Mouse (Mus musculus) neutrophil, adult 5-6 weeks (primary cell): ENCODE measurements around the gene Sult1d1. TPM values are rescaled to one million over a fixed set of nuclear protein-coding genes. Genes with fewer than 3 reads are reported as not detected.
"Not testable (repeated sequence)": the region's sequence is repeated elsewhere in the genome, so short reads cannot be mapped to it uniquely, and the experiment has no call there.

Experiments
- ATAC-seq: fragments of 151-379, 151-347 bp; 2 replicates; pipeline ENCODE4 v1.8.0; 2017; ENCODE audit warnings: mild to moderate bottlenecking, moderate TSS enrichment; ENCODE audit not compliant: insufficient number of reproducible peaks, poor library complexity, low FRiP score, severe bottlenecking; ENCODE audit errors: extremely low read depth
- total RNA-seq: library from RNA; stranded (forward); fragments of 200-1000 nt; gene quantifications from 2 replicates; pipeline ENCODE4 v1.2.3, GENCODE M21; 2017

Sult1d1 gene
- total RNA-seq: not detected in 2 replicates

DNA sequence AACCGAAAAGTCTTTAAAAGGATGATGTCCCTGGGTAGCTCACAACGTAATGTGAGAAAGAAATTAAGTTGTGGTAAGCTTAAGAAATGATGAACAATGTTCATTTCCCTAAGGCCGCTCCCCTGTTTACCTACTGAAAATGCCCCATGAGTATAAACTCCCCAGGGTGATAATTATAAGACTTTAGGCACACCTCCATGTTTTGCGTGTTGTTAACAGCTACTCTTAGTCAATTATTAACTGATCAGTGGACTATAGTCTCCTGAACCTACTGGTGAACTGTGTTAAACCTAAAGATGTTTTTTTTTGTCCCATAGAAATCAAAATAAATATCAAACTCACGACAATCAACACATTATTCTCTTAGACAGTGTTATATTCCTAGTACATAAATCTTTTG is at the start of gene Sult1d1:
Gene Sult1d1, minus strand, starts transcription at position 183 of the 400 bp plus-strand sequence.
- ATAC-seq: no peak

DNA sequence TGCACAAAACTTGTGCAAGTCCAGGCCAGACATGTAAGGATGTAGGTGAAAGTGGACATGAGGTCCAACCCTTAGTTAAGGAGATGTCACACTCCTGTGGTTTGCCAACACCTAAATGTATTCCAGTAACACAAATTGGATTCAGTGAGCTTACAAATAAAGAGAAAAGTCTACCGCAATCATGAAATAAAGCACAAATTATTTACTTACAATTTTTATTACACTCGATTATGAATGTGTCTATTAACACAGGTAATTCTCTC is 46.2 kb upstream of the Sult1d1 start:
- no peak for ATAC-seq

- ATAC-seq: no peak
Observed at GRCm38 (mm10) chr5:87614364-87615127, 45.7 kb upstream of the Sult1d1 start.

DNA sequence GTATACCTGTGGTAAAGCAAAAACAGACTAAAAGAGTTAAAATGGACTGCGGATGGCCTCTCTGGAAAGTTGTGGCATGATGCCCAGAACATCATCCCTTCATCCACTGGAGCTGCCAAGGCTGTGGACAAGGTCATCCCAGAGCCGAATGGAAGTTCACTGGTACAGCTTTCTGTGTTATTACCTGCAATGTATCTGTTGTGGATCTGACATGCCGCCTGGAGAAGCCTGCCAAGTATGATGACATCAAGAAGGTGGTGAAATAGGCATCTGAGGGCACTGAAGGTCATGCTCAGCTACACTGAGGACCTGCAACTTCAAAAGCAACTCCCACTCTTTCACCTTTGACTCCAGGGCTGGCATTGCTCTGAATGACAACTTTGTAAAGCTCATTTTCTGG is 32.2 kb upstream of the Sult1d1 start:
- ATAC-seq: no peak

DNA sequence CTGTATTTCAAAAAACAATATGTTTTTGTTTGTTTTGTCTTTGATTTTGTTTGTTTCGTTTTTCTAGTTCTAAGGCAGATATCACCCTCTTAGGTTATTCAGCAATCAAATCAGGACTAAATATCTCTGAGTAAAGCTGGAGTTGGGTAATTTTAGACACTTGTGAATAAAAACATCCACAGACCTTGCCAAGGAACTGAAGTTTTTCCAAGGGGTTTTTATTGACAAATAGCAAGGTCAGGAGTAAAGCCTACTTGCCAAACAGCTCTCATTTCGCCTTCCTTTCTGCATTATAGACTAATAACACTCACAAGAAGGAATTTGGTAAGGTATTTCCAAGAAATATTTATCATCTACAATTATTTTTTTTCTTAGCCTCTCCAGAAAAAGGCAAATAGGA is 29.1 kb upstream of the Sult1d1 start:
- no peak for ATAC-seq

- no peak for ATAC-seq
Observed at GRCm38 (mm10) chr5:87591494-87591893, 22.7 kb upstream of the Sult1d1 start, which contains the start of gene Sult1e1. Gene Sult1e1 (minus strand): TSS chr5:87591594.

- no peak for ATAC-seq
Observed at GRCm38 (mm10) chr5:87589916-87590315, 21.1 kb upstream of the Sult1d1 start.

DNA sequence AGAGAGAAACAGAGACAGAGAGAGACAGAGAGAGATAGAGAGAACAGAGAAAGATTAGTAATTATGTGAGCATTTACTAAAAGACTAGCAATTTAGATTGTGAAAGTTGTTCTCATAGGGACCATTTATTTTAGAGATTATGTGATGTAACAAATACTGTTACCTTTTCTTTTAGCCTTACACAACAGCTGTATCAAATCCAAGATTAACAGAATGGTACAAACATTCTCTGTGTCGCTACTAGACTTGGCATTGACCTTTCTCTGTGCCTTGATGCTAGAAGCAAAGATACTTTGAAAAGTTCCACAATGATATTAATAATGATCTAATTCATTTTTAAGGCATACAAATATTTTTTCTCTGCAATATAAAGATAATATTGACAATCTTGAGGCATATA is 11.6 kb upstream of the Sult1d1 start:
- no peak for ATAC-seq

- ATAC-seq: no peak
Observed at GRCm38 (mm10) chr5:87574174-87574573, 5.3 kb upstream of the Sult1d1 start.

DNA sequence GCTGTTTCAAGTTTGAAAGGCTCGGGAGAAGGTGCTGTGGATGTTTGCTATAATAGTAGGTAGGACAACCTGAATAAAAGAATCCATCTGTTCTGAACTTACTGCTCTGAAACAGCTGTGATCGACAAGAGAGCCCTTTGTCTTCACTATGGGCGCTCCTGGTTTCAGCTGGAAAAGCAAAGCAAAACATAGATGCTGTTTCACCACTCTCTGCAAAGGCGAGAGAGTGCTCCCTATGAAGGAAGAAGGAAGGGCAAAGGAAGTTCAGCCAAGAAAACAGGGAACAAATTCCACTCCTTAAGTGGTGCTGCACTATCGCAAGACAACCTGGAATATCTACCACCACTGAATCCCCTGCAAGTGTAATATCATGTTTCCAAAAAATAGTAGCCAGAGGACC is 4.7 kb upstream of the Sult1d1 start:
- ATAC-seq: no peak

DNA sequence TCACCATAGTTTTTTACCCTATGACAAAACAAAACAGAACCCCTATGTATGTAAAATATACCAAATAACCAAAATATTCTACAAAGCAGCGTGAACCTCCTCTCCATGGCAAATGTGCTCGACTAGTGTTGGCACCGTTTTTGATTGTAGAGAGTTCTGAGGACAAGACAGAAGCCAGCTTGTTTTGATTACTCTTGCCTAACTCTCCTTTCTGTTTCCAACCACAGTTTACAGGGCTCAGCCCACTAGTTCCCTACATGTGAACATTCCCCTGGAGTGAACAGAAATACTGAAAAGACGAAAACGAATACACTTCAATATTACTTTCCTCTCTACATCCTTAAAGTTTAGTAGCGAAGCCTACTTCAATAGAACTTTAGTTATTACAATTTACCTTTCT is 4.0 kb upstream of the Sult1d1 start:
- ATAC-seq: no peak

DNA sequence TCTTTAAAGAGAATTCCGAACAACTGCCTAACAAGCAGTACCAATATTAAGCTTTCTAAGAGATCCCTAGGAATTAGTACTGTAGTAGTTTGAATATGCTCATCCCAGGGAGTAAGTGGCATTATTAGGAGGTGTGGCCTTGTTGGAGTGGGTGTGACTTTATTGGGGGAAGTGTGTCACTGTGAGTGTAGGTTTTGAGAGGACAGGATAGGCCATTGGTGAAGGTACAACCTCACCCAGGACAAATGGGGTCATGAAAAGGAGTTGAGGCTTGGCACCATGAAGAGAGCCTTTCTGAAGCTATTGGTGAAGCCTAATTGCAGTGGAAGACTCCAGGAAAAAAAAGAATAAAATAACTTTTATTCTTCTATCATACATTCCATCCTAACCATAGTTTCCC is 1.5 kb downstream of the Sult1d1 start:
- ATAC-seq: no peak

DNA sequence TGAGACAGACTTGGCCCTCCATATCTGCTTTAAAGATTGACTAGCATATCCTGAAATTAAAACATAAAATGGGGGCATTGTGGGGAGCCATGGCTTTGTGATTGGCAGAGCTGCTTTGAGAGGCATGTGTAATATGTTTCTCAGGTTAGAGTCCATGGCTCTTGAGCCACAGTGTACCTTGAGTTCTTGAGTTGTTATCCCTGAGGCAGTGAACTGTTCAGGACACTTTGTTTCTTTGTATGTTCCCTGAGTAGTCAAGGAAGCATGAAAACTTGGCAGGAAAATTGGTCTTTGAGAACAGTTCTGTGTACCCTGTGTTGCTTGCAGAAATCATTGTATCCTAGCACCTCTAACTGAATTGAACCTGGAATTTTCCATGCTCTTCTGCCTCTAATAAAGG is 5.9 kb downstream of the Sult1d1 start:
- ATAC-seq: no peak

DNA sequence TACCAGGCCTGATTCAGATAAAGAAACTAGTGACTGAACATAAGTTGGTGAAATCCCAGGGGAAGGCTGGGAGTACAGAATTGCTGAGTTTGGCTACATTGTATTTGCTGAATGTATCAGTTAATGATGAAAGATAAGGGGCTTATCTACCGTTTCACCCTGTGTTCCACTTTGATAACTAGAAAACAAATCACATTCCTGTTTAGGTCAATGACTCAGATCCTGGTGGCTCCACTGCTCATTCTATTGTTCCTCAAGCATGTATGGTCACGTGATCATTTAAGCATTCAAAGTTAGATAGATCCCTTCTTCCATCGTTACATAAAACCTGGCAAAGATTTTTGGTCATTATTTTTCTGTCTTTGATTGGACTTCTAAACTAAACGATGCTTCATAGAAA is 6.3 kb downstream of the Sult1d1 start:
- ATAC-seq: no peak

DNA sequence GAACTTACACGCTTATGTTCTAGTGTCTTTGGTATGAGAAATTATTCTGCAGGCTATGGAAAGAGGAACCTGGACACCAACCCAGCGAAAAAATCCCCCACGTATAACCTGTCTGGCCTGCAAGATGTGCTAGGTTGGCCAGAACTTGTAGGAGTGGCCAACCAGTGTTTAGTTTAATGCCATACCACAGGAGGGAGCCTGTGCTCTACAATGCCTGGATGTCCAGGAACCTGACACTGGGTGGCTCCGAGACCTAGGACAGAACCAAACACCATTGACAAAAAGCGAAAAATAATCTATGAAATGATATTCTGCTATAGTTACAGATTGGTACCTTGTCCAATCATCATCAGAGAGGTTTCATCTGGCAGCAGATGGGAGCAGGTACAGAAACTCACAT is 8.7 kb downstream of the Sult1d1 start:
- ATAC-seq: no peak

DNA sequence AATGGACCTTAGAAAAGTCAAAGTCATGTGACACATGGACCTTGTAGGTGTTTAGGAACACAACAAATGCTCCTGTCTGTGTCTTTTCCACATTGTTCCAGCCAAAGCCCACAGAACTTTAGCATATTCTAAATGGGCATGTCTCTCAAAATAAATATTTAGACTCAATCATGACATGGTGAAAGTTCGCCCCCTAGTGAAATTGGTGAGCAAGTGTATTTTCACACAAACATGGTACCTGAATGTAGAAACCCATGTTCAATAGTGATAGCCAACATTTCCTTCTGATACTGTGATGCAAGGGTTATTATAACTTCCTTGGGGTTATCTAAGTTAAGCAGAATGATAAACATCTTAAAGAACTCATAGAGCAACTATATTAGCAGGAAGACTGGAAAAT is 17.9 kb downstream of the Sult1d1 start:
- ATAC-seq: no peak

DNA sequence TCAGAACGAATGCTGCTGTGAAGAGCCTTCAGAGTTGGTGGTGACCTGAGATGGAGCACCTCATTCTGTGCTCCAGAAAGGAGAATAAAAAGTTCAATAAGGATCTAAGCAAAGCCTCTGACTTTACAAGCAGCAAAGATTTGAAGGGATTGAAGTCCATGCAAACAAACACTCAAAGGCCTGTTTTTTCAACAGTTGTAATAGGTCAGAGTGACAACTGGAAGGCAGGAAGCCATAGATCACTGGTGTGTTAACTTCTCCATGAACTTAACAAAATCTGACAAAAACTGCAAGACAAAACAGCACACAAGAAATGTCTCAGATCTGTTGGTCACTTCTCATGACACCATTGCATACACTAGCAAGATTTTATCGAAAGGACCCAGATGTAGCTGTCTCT is 30.7 kb downstream of the Sult1d1 start, which contains the start of gene Sult1b1:
Gene Sult1b1, minus strand, starts transcription at position 85 of the 400 bp plus-strand sequence.
- ATAC-seq: no peak

DNA sequence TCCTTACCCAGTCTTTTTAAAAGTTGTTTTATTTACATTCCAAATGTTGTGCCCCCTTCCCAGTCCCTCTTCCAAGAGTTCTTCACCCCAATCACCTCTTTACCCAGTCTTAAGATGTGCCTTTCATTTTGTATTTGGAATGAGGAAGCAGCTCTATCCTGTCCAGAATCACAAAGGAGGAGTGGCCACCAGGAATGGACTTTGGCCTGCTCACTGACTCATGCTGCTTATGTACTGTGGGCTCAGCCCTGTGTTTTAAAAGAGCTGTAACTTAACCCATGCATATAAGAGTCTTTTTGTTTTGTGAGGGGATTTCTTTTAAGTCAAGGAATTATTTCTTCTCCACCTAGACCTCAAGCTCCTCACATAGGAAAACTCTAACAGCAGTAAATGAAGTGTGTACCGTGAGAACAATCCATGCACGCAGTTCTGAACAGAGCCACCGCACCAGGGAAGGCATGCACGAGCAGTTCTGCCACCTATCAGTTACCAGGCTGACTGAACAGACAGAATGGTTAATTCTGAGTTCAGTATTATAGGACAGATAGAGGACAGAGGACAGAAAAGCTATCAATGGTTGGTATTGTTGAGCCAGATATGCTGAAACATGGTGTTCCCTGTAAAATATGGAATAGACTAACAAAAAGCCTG is 32.7 kb downstream of the Sult1d1 start:
- no peak for ATAC-seq

DNA sequence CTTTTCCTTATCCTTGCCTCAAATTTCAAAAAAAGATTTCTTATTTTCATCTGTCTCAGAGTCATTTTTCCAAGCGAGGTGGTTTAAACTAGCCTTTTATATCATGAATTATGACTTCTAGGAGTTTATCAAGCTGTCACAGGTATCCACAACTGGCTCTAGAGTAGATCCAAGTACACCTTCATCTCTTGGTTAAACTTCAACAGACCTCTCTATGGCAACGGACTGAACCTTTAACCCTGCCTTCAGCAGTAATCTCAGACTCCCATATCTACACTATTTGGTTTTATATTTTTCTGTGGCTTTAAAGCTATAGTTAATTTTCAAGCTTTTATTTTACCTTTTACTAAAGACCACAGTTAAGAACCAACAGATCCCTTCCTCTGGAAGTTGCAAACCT is 36.5 kb downstream of the Sult1d1 start:
- no peak for ATAC-seq

DNA sequence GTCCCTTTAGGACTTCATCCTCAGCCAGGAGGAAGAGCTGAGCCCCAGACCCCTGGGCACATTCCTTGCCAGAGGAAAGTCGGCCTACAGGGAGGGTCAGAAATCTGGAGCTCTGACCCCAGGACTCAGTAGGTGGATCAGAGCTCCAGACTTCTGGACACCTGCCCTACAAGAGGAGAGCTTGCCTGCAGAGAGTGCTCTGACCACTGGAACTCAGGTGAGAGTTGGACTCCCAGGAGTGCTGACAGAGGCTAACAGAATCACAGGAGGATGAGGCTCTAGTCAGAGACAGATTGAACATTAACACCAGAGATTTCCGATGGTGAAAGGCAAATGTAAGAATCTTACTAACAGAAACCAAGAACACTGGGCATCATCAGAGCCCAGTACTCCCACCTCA is 45.3 kb downstream of the Sult1d1 start:
- not testable (repeated sequence) for ATAC-seq
